Comparison of ENCODE assay signal across 9 mouse cellular contexts in the genomic region with DNA sequence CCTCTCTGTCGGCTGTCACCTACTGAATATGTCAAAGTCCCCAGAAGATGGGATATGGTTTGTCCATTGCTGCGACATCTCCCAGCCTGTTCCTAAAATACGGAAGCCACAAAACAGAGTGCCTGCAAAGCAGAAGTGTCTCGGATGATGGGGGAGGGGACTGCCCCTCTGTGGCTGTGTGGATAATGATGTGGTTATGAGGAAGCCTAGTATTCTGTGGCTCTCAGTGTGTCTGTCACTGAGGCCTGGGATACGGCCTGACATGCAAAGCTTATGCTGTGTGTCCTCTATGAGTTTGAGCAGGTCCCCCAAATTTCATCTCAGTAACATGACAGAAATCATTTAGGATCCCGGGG. TPM values are rescaled to one million over a fixed set of nuclear protein-coding genes. Genes with fewer than 3 reads are reported as not detected.
DNase-seq lines count a peak whose midpoint lies in the region; ATAC-seq lines count a peak whose summit lies in the region.
"Had no signal": no experiment of that assay in that cellular context is flagged by ENCODE, and none has a peak within 500 bp of the region (broad histone marks: within the 10 kb centered on the region; RNA-seq: fewer than 3 reads in every experiment).

No protein-coding gene starts in this region.

- peak overlapping the region; percentile 8; the same call in 1 of the 2 replicates for H3K4me3 ChIP-seq in hindbrain, embryonic 12.5 days
- peak overlapping the region; percentile 26 for H3K4me3 ChIP-seq in midbrain, embryonic 13.5 days (replicated peaks)

- H3K9me3 ChIP-seq in hindbrain, embryonic 12.5 days (replicated peaks), result no peaks in the 10 kb centered on the region
- H3K9me3 ChIP-seq in midbrain, embryonic 13.5 days, result no peaks in the 10 kb centered on the region

- peak overlapping the region; percentile 76 for H3K27ac ChIP-seq in hindbrain, embryonic 12.5 days
- peak overlapping the region; percentile 91 for H3K27ac ChIP-seq in midbrain, embryonic 13.5 days

- ATAC-seq in hindbrain, embryonic 12.5 days (ENCODE audit: low FRiP score), result peak; percentile 82
- ATAC-seq in midbrain, embryonic 13.5 days, result peak; percentile 90
- no peak for ATAC-seq in erythroid progenitor cell, adult 5-6 weeks (replicated peaks; ENCODE audit: low FRiP score, poor library complexity, severe bottlenecking)

- peak; percentile 64 for DNase-seq in embryo, embryonic 11 days
- DNase-seq in embryo, embryonic 10 days (ENCODE audit: low spot score), result no peak
- peak; percentile 8 for DNase-seq in MN1 (ENCODE audit: low spot score)
- DNase-seq in adrenal gland, postnatal 14 days, result no peak
- no peak for DNase-seq in heart, adult 9 months (ENCODE audit: low spot score in 2 of 2)
- DNase-seq: kidney, adult 9 months had no signal

- H3K36me3 ChIP-seq in hindbrain, embryonic 12.5 days, result no peaks in the 10 kb centered on the region
- no peaks in the 10 kb centered on the region for H3K36me3 ChIP-seq in midbrain, embryonic 13.5 days

- H3K9ac ChIP-seq in hindbrain, embryonic 12.5 days, result no peak overlapping the region
- H3K9ac ChIP-seq in midbrain, embryonic 13.5 days (replicated peaks), result peak overlapping the region; percentile 42

- whole genome bisulfite sequencing in hindbrain, embryonic 12.5 days, result 30% methylated on average over 6 of the region's 6 CpGs
- WGBS in midbrain, embryonic 13.5 days, result 23% methylated on average over 6 of the region's 6 CpGs

- H3K4me2 ChIP-seq in hindbrain, embryonic 12.5 days (replicated peaks), result peak overlapping the region; percentile 48
- H3K4me2 ChIP-seq in midbrain, embryonic 13.5 days (replicated peaks), result peak overlapping the region; percentile 52

- no peaks in the 10 kb centered on the region for H3K27me3 ChIP-seq in hindbrain, embryonic 12.5 days
- no peaks in the 10 kb centered on the region for H3K27me3 ChIP-seq in midbrain, embryonic 13.5 days

- peaks cover 15% of the 10 kb centered on the region for H3K4me1 ChIP-seq in hindbrain, embryonic 12.5 days
- H3K4me1 ChIP-seq in midbrain, embryonic 13.5 days (replicated peaks), result peaks cover 29% of the 10 kb centered on the region

RNA-seq across cellular contexts. Expression of a gene that starts 35.2 kb away (rescaled TPM):
- 22.9 and 24.9 TPM in 2 replicates for polyA plus RNA-seq in hindbrain, embryonic 12.5 days (2016; fragmentation: Nextera tagmentation; extraction: Ambion mirVana)
- polyA plus RNA-seq in midbrain, embryonic 13.5 days (2015; fragmentation: Nextera tagmentation; extraction: Ambion mirVana), result 18.8 and 22.7 TPM in 2 replicates
- total RNA-seq in adrenal gland, postnatal 14 days (2021), result 45.5 and 47.1 TPM in 2 replicates
- 18.7 and 21.0 TPM in 2 replicates for total RNA-seq in erythroid progenitor cell, adult 5-6 weeks (2015; ENCODE audit: low replicate concordance)
- total RNA-seq in erythroid progenitor cell, adult 5-6 weeks (2017; ENCODE audit: low replicate concordance), result 7.1 and 32.7 TPM in 2 replicates

Comparison
In these comparisons a context has a peak if more than half of its experiments do, and no peak if none do; other contexts are left out.
1. DNase-seq: peak in embryo, embryonic 11 days (single experiment) and MN1 (single experiment); none in embryo, embryonic 10 days (single experiment), adrenal gland, postnatal 14 days (single experiment) and heart, adult 9 months (0 of 2).